Mouse (Mus musculus): ENCODE results near the gene Cnih1. TPM values are rescaled to one million over a fixed set of nuclear protein-coding genes. Genes with fewer than 3 reads are reported as not detected.

Gene Cnih1
- polyA plus RNA-seq, 1 experiment from 2014 or later: 159 TPM

- H3K9me3 ChIP-seq (ENCODE audit: control insufficient read depth, low read length): peaks cover 6% of the 10 kb centered on the region; the same call in 1 of the 2 replicates
- 98% methylated on average over 7 of the region's 7 CpGs for WGBS
- H3K4me1 ChIP-seq (replicated peaks; ENCODE audit: control insufficient read depth, insufficient read depth, low read length): no peaks in the 10 kb centered on the region
- no peak overlapping the region for H3K9ac ChIP-seq (replicated peaks; ENCODE audit: low read depth, low read length)
- H3K27ac ChIP-seq (ENCODE audit: low read length): no peak overlapping the region
- no peak for ATAC-seq
- no peak overlapping the region for H3K4me2 ChIP-seq (ENCODE audit: low read length)
- H3K27me3 ChIP-seq (replicated peaks; ENCODE audit: control insufficient read depth, insufficient read depth, low read length): no peaks in the 10 kb centered on the region
- H3K36me3 ChIP-seq (ENCODE audit: control insufficient read depth, insufficient read depth): peaks cover 36% of the 10 kb centered on the region
- H3K4me3 ChIP-seq (replicated peaks; ENCODE audit: low read length): no peak overlapping the region
Observed at GRCm38 (mm10) chr14:46779217-46779616, 9.0 kb downstream of the Cnih1 start.

- WGBS: 96% methylated on average over 9 of the region's 9 CpGs
- Histone ChIP-seq H3K27me3 (replicated peaks; ENCODE audit: control insufficient read depth, insufficient read depth, low read length) (no peaks in the 10 kb centered on the region), H3K9ac (replicated peaks; ENCODE audit: low read depth, low read length) (no peak overlapping the region), H3K36me3 (ENCODE audit: control insufficient read depth, insufficient read depth) (peaks cover 40% of the 10 kb centered on the region), H3K9me3 (ENCODE audit: control insufficient read depth, low read length) (peaks cover 6% of the 10 kb centered on the region; the same call in 1 of the 2 replicates), H3K4me3 (replicated peaks; ENCODE audit: low read length) (no peak overlapping the region), H3K27ac (ENCODE audit: low read length) (no peak overlapping the region), H3K4me1 (replicated peaks; ENCODE audit: control insufficient read depth, insufficient read depth, low read length) (no peaks in the 10 kb centered on the region), H3K4me2 (ENCODE audit: low read length) (no peak overlapping the region)
- ATAC-seq: no peak
Observed at GRCm38 (mm10) chr14:46778756-46779155, 9.5 kb downstream of the Cnih1 start.

GRCm38 (mm10) chr14:46770036-46770435, 18.2 kb downstream of the Cnih1 start:
- Histone ChIP-seq H3K36me3 (ENCODE audit: control insufficient read depth, insufficient read depth) (peaks cover 9% of the 10 kb centered on the region), H3K4me1 (replicated peaks; ENCODE audit: control insufficient read depth, insufficient read depth, low read length) (peaks cover 3% of the 10 kb centered on the region; the same call in 1 of the 2 replicates), H3K4me3 (replicated peaks; ENCODE audit: low read length) (no peak overlapping the region), H3K9me3 (ENCODE audit: control insufficient read depth, low read length) (no peaks in the 10 kb centered on the region), H3K9ac (replicated peaks; ENCODE audit: low read depth, low read length) (no peak overlapping the region), H3K27me3 (replicated peaks; ENCODE audit: control insufficient read depth, insufficient read depth, low read length) (0 out of 2 replicates have a peak, but pooled peaks cover 4% of the 10 kb centered on the region), H3K4me2 (ENCODE audit: low read length) (no peak overlapping the region), H3K27ac (ENCODE audit: low read length) (no peak overlapping the region)
- 73% methylated on average over 6 of the region's 6 CpGs for WGBS
- ATAC-seq: no peak

GRCm38 (mm10) chr14:46767116-46767515, 21.1 kb downstream of the Cnih1 start:
- Histone ChIP-seq H3K27me3 (replicated peaks; ENCODE audit: control insufficient read depth, insufficient read depth, low read length) (peaks cover 10% of the 10 kb centered on the region; the same call in 1 of the 2 replicates), H3K4me1 (replicated peaks; ENCODE audit: control insufficient read depth, insufficient read depth, low read length) (peaks cover 3% of the 10 kb centered on the region; the same call in 1 of the 2 replicates), H3K9me3 (ENCODE audit: control insufficient read depth, low read length) (no peaks in the 10 kb centered on the region), H3K4me3 (replicated peaks; ENCODE audit: low read length) (no peak overlapping the region), H3K4me2 (ENCODE audit: low read length) (no peak overlapping the region), H3K36me3 (ENCODE audit: control insufficient read depth, insufficient read depth) (no peaks in the 10 kb centered on the region), H3K9ac (replicated peaks; ENCODE audit: low read depth, low read length) (no peak overlapping the region), H3K27ac (ENCODE audit: low read length) (no peak overlapping the region)
- peak; percentile 92 for ATAC-seq
- 44% methylated on average over 12 of the region's 12 CpGs for WGBS

DNA sequence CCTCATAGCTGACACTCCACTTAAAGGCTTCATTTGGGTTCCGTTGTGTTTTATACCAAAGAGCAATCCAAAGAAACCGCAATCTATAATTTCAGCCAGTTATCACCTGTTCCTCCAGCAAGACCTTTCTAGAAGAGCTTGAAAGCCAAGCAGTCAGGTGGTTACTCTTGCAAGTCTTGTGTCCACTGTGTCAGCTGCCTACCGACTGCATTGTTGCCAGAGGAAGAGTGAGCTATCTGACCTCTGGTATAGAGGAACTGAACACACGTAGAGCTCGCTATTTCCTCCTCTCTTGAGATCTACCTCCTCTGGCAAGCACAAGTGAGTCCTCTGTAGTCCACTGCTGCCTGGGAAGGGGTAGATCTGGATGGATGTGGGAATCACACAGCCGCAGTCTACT, 27.0 kb downstream of the Cnih1 start:
- H3K9ac ChIP-seq (replicated peaks; ENCODE audit: low read depth, low read length): peak overlapping the region; percentile 52; the same call in 1 of the 2 replicates
- peaks cover 5% of the 10 kb centered on the region; the same call in 1 of the 2 replicates for H3K27me3 ChIP-seq (replicated peaks; ENCODE audit: control insufficient read depth, insufficient read depth, low read length)
- peak overlapping the region; percentile 63 for H3K4me3 ChIP-seq (replicated peaks; ENCODE audit: low read length)
- H3K27ac ChIP-seq (ENCODE audit: low read length): no peak overlapping the region
- H3K9me3 ChIP-seq (ENCODE audit: control insufficient read depth, low read length): no peaks in the 10 kb centered on the region; the same call in 1 of the 2 replicates
- no peak for ATAC-seq
- 39% methylated on average over 6 of the region's 6 CpGs for WGBS
- no peaks in the 10 kb centered on the region for H3K36me3 ChIP-seq (ENCODE audit: control insufficient read depth, insufficient read depth)
- peaks cover 7% of the 10 kb centered on the region for H3K4me1 ChIP-seq (replicated peaks; ENCODE audit: control insufficient read depth, insufficient read depth, low read length)
- H3K4me2 ChIP-seq (ENCODE audit: low read length): peak overlapping the region; percentile 63

DNA sequence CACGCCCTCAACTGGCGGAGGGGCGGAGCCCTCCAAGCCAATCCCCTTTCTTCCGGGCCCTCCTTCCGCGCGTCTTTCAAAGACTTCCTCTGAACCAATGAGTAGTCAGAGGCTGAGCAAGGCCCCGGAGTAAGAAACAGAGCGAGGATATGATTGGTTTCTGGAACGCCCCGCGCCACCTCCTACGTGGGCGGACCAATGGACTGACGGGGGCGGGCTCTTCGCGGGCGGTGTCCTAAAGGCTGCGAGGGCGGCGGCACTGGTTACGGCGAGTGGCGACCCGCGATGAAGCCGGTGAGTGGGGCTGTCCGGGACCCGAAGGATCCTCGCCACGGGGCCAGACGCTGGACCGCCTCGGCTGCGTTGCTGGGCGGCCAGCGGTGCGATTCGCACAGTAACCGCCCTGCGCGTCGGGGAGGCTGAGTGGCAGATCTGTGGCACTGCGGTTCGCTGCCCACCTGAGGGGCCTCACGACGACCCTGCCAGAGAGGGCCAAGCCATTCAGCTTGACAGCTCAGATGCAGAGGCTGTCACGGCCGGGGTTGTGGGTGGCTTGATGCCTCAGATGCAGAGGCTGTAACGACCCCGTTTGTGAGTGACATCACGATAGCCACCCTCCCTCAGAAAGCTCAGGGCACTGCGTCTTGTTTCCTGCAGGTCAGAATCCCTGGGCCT, 27.7 kb downstream of the Cnih1 start, which contains the start of gene Cdkn3:
TSS of gene Cdkn3 (plus strand) at position 187 of the 675 bp plus-strand sequence.
- peak within 1 kb of the TSS; percentile 63 for H3K4me2 ChIP-seq (ENCODE audit: low read length)
- no peaks in the 10 kb centered on the region for H3K36me3 ChIP-seq (ENCODE audit: control insufficient read depth, insufficient read depth)
- no peaks in the 10 kb centered on the region; the same call in 1 of the 2 replicates for H3K9me3 ChIP-seq (ENCODE audit: control insufficient read depth, low read length)
- peak within 1 kb of the TSS; percentile 52 for H3K9ac ChIP-seq (replicated peaks; ENCODE audit: low read depth, low read length)
- ATAC-seq: peak; percentile 100
- peaks cover 7% of the 10 kb centered on the region for H3K4me1 ChIP-seq (replicated peaks; ENCODE audit: control insufficient read depth, insufficient read depth, low read length)
- peaks cover 5% of the 10 kb centered on the region; the same call in 1 of the 2 replicates for H3K27me3 ChIP-seq (replicated peaks; ENCODE audit: control insufficient read depth, insufficient read depth, low read length)
- H3K4me3 ChIP-seq (replicated peaks; ENCODE audit: low read length): peak within 1 kb of the TSS; percentile 63
- H3K27ac ChIP-seq (ENCODE audit: low read length): no peak within 1 kb of the TSS
- WGBS: under 1% methylated on average over 51 of the region's 54 CpGs

GRCm38 (mm10) chr14:46759970-46760354, 28.2 kb downstream of the Cnih1 start:
- no peak for ATAC-seq
- Histone ChIP-seq H3K27ac (ENCODE audit: low read length) (no peak overlapping the region), H3K36me3 (ENCODE audit: control insufficient read depth, insufficient read depth) (no peaks in the 10 kb centered on the region), H3K4me3 (replicated peaks; ENCODE audit: low read length) (peak overlapping the region; percentile 63), H3K9ac (replicated peaks; ENCODE audit: low read depth, low read length) (no peak overlapping the region), H3K9me3 (ENCODE audit: control insufficient read depth, low read length) (no peaks in the 10 kb centered on the region; the same call in 1 of the 2 replicates), H3K27me3 (replicated peaks; ENCODE audit: control insufficient read depth, insufficient read depth, low read length) (peaks cover 5% of the 10 kb centered on the region; the same call in 1 of the 2 replicates), H3K4me2 (ENCODE audit: low read length) (peak overlapping the region; percentile 63), H3K4me1 (replicated peaks; ENCODE audit: control insufficient read depth, insufficient read depth, low read length) (peaks cover 7% of the 10 kb centered on the region)
- WGBS: 2% methylated on average over 7 of the region's 7 CpGs

DNA sequence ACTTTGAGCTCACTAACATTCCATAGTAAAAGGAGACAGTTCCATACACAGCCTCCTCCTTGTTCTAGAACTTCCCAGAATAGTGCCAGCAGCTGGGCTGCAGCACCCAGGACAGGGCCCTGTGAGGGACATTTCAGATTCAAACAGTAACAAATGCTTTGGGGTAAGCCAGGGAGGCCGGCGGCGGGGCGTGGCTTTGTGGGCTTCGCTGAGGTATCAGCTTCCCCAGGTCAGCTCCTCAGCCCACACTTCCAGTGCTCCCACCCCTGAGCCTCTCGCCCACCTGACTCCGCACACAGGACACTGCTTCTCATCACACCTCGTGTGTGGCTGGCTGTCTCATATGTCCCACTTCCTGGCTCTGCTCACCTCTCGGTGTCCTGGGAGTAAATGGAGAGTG, 30.5 kb downstream of the Cnih1 start:
- no peak overlapping the region for H3K4me2 ChIP-seq (ENCODE audit: low read length)
- peaks cover 7% of the 10 kb centered on the region for H3K4me1 ChIP-seq (replicated peaks; ENCODE audit: control insufficient read depth, insufficient read depth, low read length)
- H3K4me3 ChIP-seq (replicated peaks; ENCODE audit: low read length): no peak overlapping the region
- no peak overlapping the region for H3K9ac ChIP-seq (replicated peaks; ENCODE audit: low read depth, low read length)
- no peak overlapping the region for H3K27ac ChIP-seq (ENCODE audit: low read length)
- WGBS: 67% methylated on average over 9 of the region's 9 CpGs
- no peaks in the 10 kb centered on the region for H3K36me3 ChIP-seq (ENCODE audit: control insufficient read depth, insufficient read depth)
- no peak for ATAC-seq
- no peaks in the 10 kb centered on the region; the same call in 1 of the 2 replicates for H3K9me3 ChIP-seq (ENCODE audit: control insufficient read depth, low read length)
- no peaks in the 10 kb centered on the region for H3K27me3 ChIP-seq (replicated peaks; ENCODE audit: control insufficient read depth, insufficient read depth, low read length)

DNA sequence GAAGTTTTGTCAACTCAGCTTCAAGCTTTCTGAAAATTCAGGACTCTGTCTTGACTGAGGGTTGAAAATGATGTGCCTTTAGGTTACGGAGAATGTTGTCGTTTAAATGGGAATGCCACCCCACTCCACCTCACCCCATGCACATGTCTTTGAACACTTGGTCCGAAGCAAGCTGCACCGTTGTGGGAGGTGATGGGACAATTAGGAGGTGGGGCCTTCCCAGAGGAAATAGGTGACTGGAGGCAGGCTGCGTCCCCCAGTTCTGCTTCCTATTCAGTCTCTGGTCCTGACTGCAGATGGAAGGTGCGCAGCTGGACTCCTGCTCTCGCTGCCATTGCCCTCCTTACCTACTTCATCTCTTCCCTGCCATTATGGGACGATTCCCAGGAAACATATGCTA, 32.4 kb downstream of the Cnih1 start:
- Histone ChIP-seq H3K9me3 (ENCODE audit: control insufficient read depth, low read length) (no peaks in the 10 kb centered on the region; the same call in 1 of the 2 replicates), H3K4me2 (ENCODE audit: low read length) (no peak overlapping the region), H3K36me3 (ENCODE audit: control insufficient read depth, insufficient read depth) (no peaks in the 10 kb centered on the region), H3K4me1 (replicated peaks; ENCODE audit: control insufficient read depth, insufficient read depth, low read length) (peaks cover 1% of the 10 kb centered on the region), H3K4me3 (replicated peaks; ENCODE audit: low read length) (no peak overlapping the region), H3K27me3 (replicated peaks; ENCODE audit: control insufficient read depth, insufficient read depth, low read length) (no peaks in the 10 kb centered on the region), H3K9ac (replicated peaks; ENCODE audit: low read depth, low read length) (no peak overlapping the region), H3K27ac (ENCODE audit: low read length) (no peak overlapping the region)
- WGBS: 92% methylated on average over 8 of the region's 8 CpGs
- ATAC-seq: no peak
